Mouse (Mus musculus) midbrain, postnatal 0 days (tissue): ENCODE results near the gene Lrrc74a. TPM values are rescaled to one million over a fixed set of nuclear protein-coding genes. Genes with fewer than 3 reads are reported as not detected.

Experiments used
- ATAC-seq: fragments of 200-750 bp; cut with Nextera tagmentation; 2 replicates; pipeline ENCODE4 v1.8.0; 2017; ENCODE audit warnings: moderate number of reproducible peaks, mild to moderate bottlenecking, moderate TSS enrichment, moderate library complexity; ENCODE audit not compliant: low FRiP score
- DNase-seq: peaks from one replicate; pipeline ENCODE4 v3.0.0-alpha.2; 2015; ENCODE audit warnings: low spot score
- H3K27ac ChIP-seq: fragments of 300-500 bp; sonication (generic); 2 replicates; pipeline ENCODE4 v1.5.1; 2014; ENCODE audit warnings: low read depth, mild to moderate bottlenecking, low read length, mixed read lengths
- H3K27me3 ChIP-seq: fragments of 300-500 bp; sonication (generic); 2 replicates; pipeline ENCODE4 v1.6.1; 2014; ENCODE audit warnings: low read length, control low read depth, mixed read lengths; ENCODE audit not compliant: insufficient read depth
- H3K36me3 ChIP-seq: fragments of 300-500 bp; sonication (generic); 2 replicates; pipeline ENCODE4 v1.6.1; 2014; ENCODE audit warnings: low read length, control low read depth, mixed read lengths; ENCODE audit not compliant: insufficient read depth
- H3K4me1 ChIP-seq: fragments of 300-500 bp; sonication (generic); 2 replicates; pipeline ENCODE4 v1.6.1; 2014; ENCODE audit warnings: mild to moderate bottlenecking, control low read depth, antibody characterized with exemption, low read length, mixed read lengths; ENCODE audit not compliant: insufficient read depth
- H3K4me2 ChIP-seq: fragments of 300-500 bp; sonication (generic); 2 replicates; pipeline ENCODE4 v1.6.1; 2014; ENCODE audit warnings: low read depth, mild to moderate bottlenecking, low read length, mixed read lengths; ENCODE audit not compliant: poor library complexity, severe bottlenecking
- H3K4me3 ChIP-seq: fragments of 300-500 bp; sonication (generic); 2 replicates; pipeline ENCODE4 v1.5.1; 2014; ENCODE audit warnings: low read depth, mild to moderate bottlenecking, low read length, moderate library complexity
- H3K9ac ChIP-seq: fragments of 300-500 bp; sonication (generic); replicated peaks from 2 replicates; pipeline ENCODE4 v1.6.1; 2014; ENCODE audit warnings: mild to moderate bottlenecking, low read length, moderate library complexity, mixed read lengths; ENCODE audit not compliant: poor library complexity, severe bottlenecking
- H3K9me3 ChIP-seq: fragments of 300-500 bp; sonication (generic); 2 replicates; pipeline ENCODE4 v1.6.1; 2016; ENCODE audit warnings: low read length, control low read depth
- CTCF ChIP-seq: IDR thresholded peaks from 2 replicates; pipeline ENCODE4 v1.5.1; 2016; ENCODE audit warnings: antibody characterized with exemption, mild to moderate bottlenecking
- WGBS: fragments of 180-500 bp; shearing (Covaris S2); extraction: QIAGEN DNeasy Blood & Tissue Kit; methylation state at CpG from one replicate; pipeline ENCODE4 v1.1.7; 2014; 5-methylcytosine and 5-hydroxymethylcytosine counted together
- polyA plus RNA-seq: library from polyadenylated mRNA; unstranded; fragments of >200 nt; fragmentation: Nextera tagmentation; extraction: Ambion mirVana; gene quantifications from 2 replicates; pipeline ENCODE4 v1.2.1, GENCODE M21; 2015
- total RNA-seq: library from RNA; depleted of rRNA; stranded (reverse); fragments of >200 nt; gene quantifications from 2 replicates; pipeline ENCODE4 v1.2.3, GENCODE M21; 2014

Gene Lrrc74a
- total and polyA plus RNA-seq, 2 experiments from 2014 or later: not detected

DNA sequence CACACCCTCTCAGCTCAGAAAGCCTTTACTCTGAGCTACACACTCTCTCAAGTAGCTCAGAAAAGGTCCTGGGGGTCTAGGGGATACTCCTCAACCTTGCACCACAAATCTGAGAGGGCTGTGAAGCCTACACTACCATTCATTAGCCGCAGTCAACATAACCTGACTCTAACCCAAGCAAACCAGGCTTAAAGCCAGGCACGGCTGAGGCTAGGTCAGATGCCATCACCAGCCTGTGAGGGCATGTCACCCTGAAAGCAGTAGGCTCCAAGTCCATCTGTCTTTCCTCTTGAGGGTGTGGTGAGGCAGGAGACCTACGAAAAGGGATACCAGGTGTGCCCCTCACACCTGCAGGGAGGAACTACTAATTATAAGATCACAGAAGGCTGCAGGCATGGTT, 62.2 kb downstream of the Lrrc74a start:
- Histone ChIP-seq H3K27me3 (no peaks in the 10 kb centered on the region), H3K9ac (no peak overlapping the region), H3K36me3 (no peaks in the 10 kb centered on the region), H3K4me2 (no peak overlapping the region), H3K4me3 (no peak overlapping the region), H3K27ac (0 out of 2 replicates have a peak overlapping the region, but pooled peaks have one; percentile 43), H3K9me3 (no peaks in the 10 kb centered on the region), H3K4me1 (peaks cover 19% of the 10 kb centered on the region)
- TF ChIP-seq CTCF: no peak
- ATAC-seq: no peak
- DNase-seq: no peak
- 81% methylated on average over 3 of the region's 3 CpGs for WGBS

DNA sequence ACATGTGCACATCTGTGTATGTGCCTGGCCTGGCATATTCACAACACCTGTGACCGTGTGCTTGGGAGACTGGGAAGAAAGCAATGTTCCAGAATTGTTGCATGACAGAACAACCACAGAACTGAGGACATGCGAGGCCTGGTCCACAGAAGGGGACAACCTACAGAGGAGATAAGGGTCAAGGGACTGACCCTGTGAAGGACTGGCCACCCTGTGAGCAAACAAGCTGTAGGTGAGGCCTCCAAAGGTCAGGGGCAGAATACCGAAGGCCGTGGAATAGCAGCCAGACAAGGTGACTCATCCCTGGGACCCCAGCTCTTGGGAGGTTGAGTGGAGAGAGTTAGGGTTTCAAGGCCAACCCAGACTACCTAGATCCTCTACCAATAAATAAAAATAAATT, 63.6 kb downstream of the Lrrc74a start:
- Histone ChIP-seq H3K4me2 (no peak overlapping the region), H3K4me1 (peaks cover 33% of the 10 kb centered on the region), H3K9ac (no peak overlapping the region), H3K27ac (no peak overlapping the region), H3K36me3 (no peaks in the 10 kb centered on the region), H3K4me3 (no peak overlapping the region), H3K27me3 (no peaks in the 10 kb centered on the region), H3K9me3 (no peaks in the 10 kb centered on the region)
- DNase-seq: no peak
- no peak for TF ChIP-seq CTCF
- 84% methylated on average over 4 of the region's 4 CpGs for WGBS
- ATAC-seq: no peak

DNA sequence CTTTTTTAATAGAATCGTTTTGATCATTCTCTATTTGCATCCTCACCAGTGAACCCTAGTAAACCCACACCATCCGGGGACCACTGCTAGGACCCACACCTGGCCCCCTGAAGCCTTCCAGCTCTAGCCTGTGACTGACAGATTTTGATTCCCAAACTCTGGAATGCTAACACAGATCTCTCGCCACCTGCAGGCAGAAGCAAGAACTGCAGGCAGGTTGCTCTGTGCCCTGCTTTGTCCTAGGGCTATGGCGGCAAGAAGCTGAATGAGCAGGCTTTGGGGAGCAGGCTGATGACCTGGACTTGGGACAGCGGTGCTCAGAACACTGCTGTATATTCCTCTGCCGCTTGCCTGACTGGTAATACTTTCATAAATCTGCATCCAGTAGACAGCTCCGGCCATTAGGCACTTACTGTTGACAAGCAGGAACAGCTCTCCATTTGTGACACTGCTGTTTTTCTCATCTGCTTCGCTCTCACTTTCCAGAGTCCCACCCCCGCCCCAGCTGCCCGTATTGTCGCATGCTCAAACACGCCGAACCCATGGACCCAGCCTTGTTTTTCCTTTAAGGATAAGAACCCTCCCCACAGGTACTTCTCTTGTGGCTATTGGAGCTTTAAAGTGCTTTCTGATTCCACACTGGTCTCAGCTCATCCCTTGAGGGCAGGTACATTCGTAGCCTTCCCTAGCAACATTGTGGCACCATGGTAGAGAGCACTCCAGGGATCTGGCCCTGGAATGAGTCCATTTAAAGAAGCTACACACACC, 64.8 kb downstream of the Lrrc74a start:
- peaks cover 44% of the 10 kb centered on the region for H3K4me1 ChIP-seq
- no peaks in the 10 kb centered on the region for H3K36me3 ChIP-seq
- 12% methylated on average over 14 of the region's 14 CpGs for WGBS
- no peak overlapping the region for H3K4me3 ChIP-seq
- no peak for ATAC-seq
- H3K27ac ChIP-seq: peak overlapping the region; percentile 78
- peak; percentile 99 for TF ChIP-seq CTCF
- H3K27me3 ChIP-seq: no peaks in the 10 kb centered on the region
- H3K4me2 ChIP-seq: peak overlapping the region; percentile 9; the same call in 1 of the 2 replicates
- H3K9me3 ChIP-seq: no peaks in the 10 kb centered on the region
- 0 out of 2 replicates have a peak overlapping the region, but pooled peaks have one; percentile 36 for H3K9ac ChIP-seq
- DNase-seq: peak; percentile 94

DNA sequence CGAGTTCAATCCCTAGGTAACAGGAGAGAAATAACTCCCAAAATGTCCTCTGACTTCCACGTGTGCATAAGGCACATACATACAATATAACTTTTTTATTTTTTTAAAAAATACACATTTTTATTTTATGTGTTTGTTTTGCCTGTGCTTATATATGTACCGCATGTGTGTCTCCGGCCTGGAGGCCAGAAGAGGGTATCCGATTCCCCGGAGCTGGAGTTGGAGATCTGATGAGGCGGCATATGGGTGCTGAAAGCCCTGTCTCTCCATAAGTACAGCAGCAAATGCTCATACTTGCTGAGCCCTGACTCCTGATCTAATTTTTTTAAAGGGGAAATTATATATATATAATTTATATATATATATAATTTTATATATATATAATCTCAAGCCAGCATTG, 65.6 kb downstream of the Lrrc74a start:
- Histone ChIP-seq H3K4me3 (no peak overlapping the region), H3K27me3 (no peaks in the 10 kb centered on the region), H3K4me1 (peaks cover 52% of the 10 kb centered on the region), H3K36me3 (no peaks in the 10 kb centered on the region), H3K9ac (no peak overlapping the region), H3K9me3 (no peaks in the 10 kb centered on the region), H3K4me2 (no peak overlapping the region), H3K27ac (0 out of 2 replicates have a peak overlapping the region, but pooled peaks have one; percentile 78)
- TF ChIP-seq CTCF: no peak
- no peak for ATAC-seq
- WGBS: 79% methylated on average over 7 of the region's 7 CpGs
- no peak for DNase-seq

DNA sequence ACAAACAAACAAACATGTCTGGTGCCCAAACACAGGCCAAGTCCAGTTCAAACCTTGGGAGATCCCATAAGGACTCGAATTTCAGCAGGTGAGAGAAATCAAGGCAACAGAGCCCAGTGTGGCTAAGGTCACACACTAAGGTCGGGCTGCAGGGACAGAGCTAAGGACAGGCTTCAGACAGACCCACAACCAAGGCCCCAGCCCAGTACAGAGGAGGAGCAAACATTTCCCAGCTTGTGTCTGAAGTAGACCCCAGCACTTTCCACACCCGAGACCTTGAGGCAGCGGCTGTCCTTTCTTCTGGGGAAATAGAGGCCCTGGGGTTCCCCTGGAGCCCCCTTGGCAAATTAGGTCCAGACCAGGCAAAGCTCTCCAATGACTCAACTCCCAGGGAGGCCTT, 66.2 kb downstream of the Lrrc74a start:
- peak overlapping the region; percentile 91 for H3K27ac ChIP-seq
- no peak overlapping the region for H3K4me2 ChIP-seq
- no peaks in the 10 kb centered on the region for H3K36me3 ChIP-seq
- TF ChIP-seq CTCF: no peak
- no peak overlapping the region; the same call in 1 of the 2 replicates for H3K9ac ChIP-seq
- ATAC-seq (no peak), DNase-seq (no peak)
- peaks cover 56% of the 10 kb centered on the region for H3K4me1 ChIP-seq
- H3K9me3 ChIP-seq: no peaks in the 10 kb centered on the region
- 31% methylated on average over 4 of the region's 4 CpGs for WGBS
- no peaks in the 10 kb centered on the region for H3K27me3 ChIP-seq
- no peak overlapping the region for H3K4me3 ChIP-seq

DNA sequence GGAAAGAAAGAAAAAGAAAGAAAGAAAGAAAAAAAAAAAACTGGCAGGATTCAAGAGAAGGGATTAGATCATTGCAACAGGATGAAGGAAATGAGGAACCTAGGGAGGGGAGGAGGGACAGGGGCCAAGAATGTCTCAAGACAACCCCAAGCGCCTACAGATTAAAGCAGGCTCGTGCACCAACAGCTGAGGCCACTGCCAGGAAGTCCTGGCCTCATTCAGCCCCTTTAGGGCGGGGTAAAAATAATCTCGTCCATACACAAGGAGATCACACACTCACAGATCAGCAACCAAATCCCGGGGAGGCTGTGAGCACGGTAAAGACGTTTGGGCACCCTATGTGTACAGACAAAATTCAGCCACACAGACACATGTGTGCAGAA, 66.6 kb downstream of the Lrrc74a start:
- peak overlapping the region; percentile 91 for H3K27ac ChIP-seq
- WGBS: 4% methylated on average over 7 of the region's 7 CpGs
- H3K9me3 ChIP-seq: no peaks in the 10 kb centered on the region
- peak; percentile 4; the same call in 1 of the 2 replicates for ATAC-seq
- H3K4me2 ChIP-seq: peak overlapping the region; percentile 30; the same call in 1 of the 2 replicates
- DNase-seq: no peak
- H3K36me3 ChIP-seq: no peaks in the 10 kb centered on the region
- peak overlapping the region; percentile 42; the same call in 1 of the 2 replicates for H3K9ac ChIP-seq
- no peaks in the 10 kb centered on the region for H3K27me3 ChIP-seq
- TF ChIP-seq CTCF: no peak
- H3K4me3 ChIP-seq: no peak overlapping the region
- peaks cover 60% of the 10 kb centered on the region for H3K4me1 ChIP-seq
